Mouse (Mus musculus): Measurements from ENCODE around the gene Frmd4a. TPM values are rescaled to one million over a fixed set of nuclear protein-coding genes. Genes with fewer than 3 reads are reported as not detected.

The Frmd4a gene
- total and polyA plus RNA-seq, 3 experiments = 32.6 to 55.7 (median 43.6) TPM

- DNase-seq (ENCODE audit: low spot score) = no peak
- no peak for ATAC-seq (ENCODE audit: extremely low read depth, insufficient number of reproducible peaks, low FRiP score, poor library complexity, severe bottlenecking)
- Histone ChIP-seq H3K36me3 (replicated peaks) (peaks cover 93% of the 10 kb centered on the region), H3K4me3 (ENCODE audit: low read depth, low read length) (no peak overlapping the region), H3K27me3 (ENCODE audit: insufficient read depth, low read length) (no peaks in the 10 kb centered on the region), H3K4me1 (ENCODE audit: insufficient read depth, low read depth, low read length) (no peaks in the 10 kb centered on the region), H3K9me3 (replicated peaks) (no peaks in the 10 kb centered on the region)
- no peak for TF ChIP-seq GATA1 (IDR thresholded peaks at IDR 0.05; ENCODE audit: borderline replicate concordance, low read length)
- TF ChIP-seq GATA2 (IDR thresholded peaks at IDR 0.05; ENCODE audit: borderline replicate concordance, low read depth, low read length) = no peak
- no peak for TF ChIP-seq CTCF (IDR thresholded peaks at IDR 0.05; ENCODE audit: low read depth, low read length)
- TF ChIP-seq POLR2AphosphoS5 (IDR thresholded peaks at IDR 0.05; ENCODE audit: insufficient replicate concordance, low read depth, low read length) = no peak
- TF ChIP-seq TAL1 (conservative IDR thresholded peaks at IDR 0.05; ENCODE audit: low read depth, low read length) = no peak
Measured at GRCm38 (mm10) chr2:4586245-4586644, 568.7 kb downstream of the Frmd4a start.

GRCm38 (mm10) chr2:4587685-4588409 is 570.3 kb downstream of the Frmd4a start:
- no peak for TF ChIP-seq TAL1 (conservative IDR thresholded peaks at IDR 0.05; ENCODE audit: low read depth, low read length)
- TF ChIP-seq POLR2AphosphoS5 (IDR thresholded peaks at IDR 0.05; ENCODE audit: insufficient replicate concordance, low read depth, low read length) = no peak
- TF ChIP-seq CTCF (IDR thresholded peaks at IDR 0.05; ENCODE audit: low read depth, low read length) = no peak
- TF ChIP-seq GATA1 (IDR thresholded peaks at IDR 0.05; ENCODE audit: borderline replicate concordance, low read length) = no peak
- no peak for TF ChIP-seq GATA2 (IDR thresholded peaks at IDR 0.05; ENCODE audit: borderline replicate concordance, low read depth, low read length)
- Histone ChIP-seq H3K27me3 (ENCODE audit: insufficient read depth, low read length) (no peaks in the 10 kb centered on the region), H3K36me3 (replicated peaks) (peaks cover 93% of the 10 kb centered on the region)

GRCm38 (mm10) chr2:4591647-4592046 is 574.1 kb downstream of the Frmd4a start:
- Histone ChIP-seq H3K9me3 (replicated peaks) (no peaks in the 10 kb centered on the region), H3K27me3 (ENCODE audit: insufficient read depth, low read length) (no peaks in the 10 kb centered on the region), H3K36me3 (replicated peaks) (peaks cover 97% of the 10 kb centered on the region), H3K4me1 (ENCODE audit: insufficient read depth, low read depth, low read length) (peaks cover 13% of the 10 kb centered on the region; the same call in 1 of the 2 replicates), H3K4me3 (ENCODE audit: low read depth, low read length) (no peak overlapping the region)
- no peak for TF ChIP-seq GATA2 (IDR thresholded peaks at IDR 0.05; ENCODE audit: borderline replicate concordance, low read depth, low read length)
- TF ChIP-seq TAL1 (conservative IDR thresholded peaks at IDR 0.05; ENCODE audit: low read depth, low read length) = no peak
- ATAC-seq (ENCODE audit: extremely low read depth, insufficient number of reproducible peaks, low FRiP score, poor library complexity, severe bottlenecking) (no peak), DNase-seq (ENCODE audit: low spot score) (no peak)

More at GRCm38 (mm10) chr2:4587685-4588409, 570.3 kb downstream of the Frmd4a start:
- Histone ChIP-seq H3K9me3 (replicated peaks) (no peaks in the 10 kb centered on the region), H3K4me1 (ENCODE audit: insufficient read depth, low read depth, low read length) (peaks cover 5% of the 10 kb centered on the region; the same call in 1 of the 2 replicates), H3K4me3 (ENCODE audit: low read depth, low read length) (no peak overlapping the region)
- ATAC-seq (ENCODE audit: extremely low read depth, insufficient number of reproducible peaks, low FRiP score, poor library complexity, severe bottlenecking) (no peak), DNase-seq (ENCODE audit: low spot score) (no peak)

GRCm38 (mm10) chr2:4592666-4593065 is 575.1 kb downstream of the Frmd4a start:
- TF ChIP-seq TAL1 (conservative IDR thresholded peaks at IDR 0.05; ENCODE audit: low read depth, low read length) = no peak
- no peak for TF ChIP-seq CTCF (IDR thresholded peaks at IDR 0.05; ENCODE audit: low read depth, low read length)
- no peak for TF ChIP-seq POLR2AphosphoS5 (IDR thresholded peaks at IDR 0.05; ENCODE audit: insufficient replicate concordance, low read depth, low read length)
- TF ChIP-seq GATA2 (IDR thresholded peaks at IDR 0.05; ENCODE audit: borderline replicate concordance, low read depth, low read length) = no peak
- no peak for TF ChIP-seq GATA1 (IDR thresholded peaks at IDR 0.05; ENCODE audit: borderline replicate concordance, low read length)
- peaks cover 13% of the 10 kb centered on the region; the same call in 1 of the 2 replicates for H3K4me1 ChIP-seq (ENCODE audit: insufficient read depth, low read depth, low read length)
- DNase-seq (ENCODE audit: low spot score) (no peak), ATAC-seq (ENCODE audit: extremely low read depth, insufficient number of reproducible peaks, low FRiP score, poor library complexity, severe bottlenecking) (no peak)
- no peaks in the 10 kb centered on the region for H3K9me3 ChIP-seq (replicated peaks)
- H3K4me3 ChIP-seq (ENCODE audit: low read depth, low read length) = no peak overlapping the region
- H3K27me3 ChIP-seq (ENCODE audit: insufficient read depth, low read length) = no peaks in the 10 kb centered on the region
- peaks cover 97% of the 10 kb centered on the region for H3K36me3 ChIP-seq (replicated peaks)

DNA sequence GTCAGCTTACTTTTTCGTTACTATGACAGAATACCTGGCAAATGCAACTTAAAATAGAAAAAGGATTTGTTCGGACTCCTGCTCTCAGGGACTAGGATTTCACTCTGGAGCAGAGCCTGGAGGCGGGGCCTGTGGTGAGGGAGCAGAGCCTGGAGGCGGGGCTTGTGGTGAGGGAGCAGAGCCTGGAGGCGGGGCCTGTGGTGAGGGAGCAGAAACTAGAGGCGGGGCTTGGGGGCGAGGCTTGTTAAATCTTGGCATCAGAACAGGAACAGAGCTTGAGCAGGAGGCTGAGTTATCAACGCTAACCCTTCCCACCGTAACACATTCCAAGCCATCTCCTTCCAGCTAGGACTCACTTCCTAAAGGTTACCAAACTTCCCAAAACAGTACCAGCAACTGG is 575.9 kb downstream of the Frmd4a start:
- TF ChIP-seq GATA2 (IDR thresholded peaks at IDR 0.05; ENCODE audit: borderline replicate concordance, low read depth, low read length) (no peak), GATA1 (IDR thresholded peaks at IDR 0.05; ENCODE audit: borderline replicate concordance, low read length) (no peak), POLR2AphosphoS5 (IDR thresholded peaks at IDR 0.05; ENCODE audit: insufficient replicate concordance, low read depth, low read length) (no peak), TAL1 (conservative IDR thresholded peaks at IDR 0.05; ENCODE audit: low read depth, low read length) (no peak), CTCF (IDR thresholded peaks at IDR 0.05; ENCODE audit: low read depth, low read length) (no peak)
- Histone ChIP-seq H3K4me1 (ENCODE audit: insufficient read depth, low read depth, low read length) (peaks cover 13% of the 10 kb centered on the region; the same call in 1 of the 2 replicates), H3K4me3 (ENCODE audit: low read depth, low read length) (no peak overlapping the region), H3K36me3 (replicated peaks) (peaks cover 96% of the 10 kb centered on the region), H3K9me3 (replicated peaks) (no peaks in the 10 kb centered on the region), H3K27me3 (ENCODE audit: insufficient read depth, low read length) (no peaks in the 10 kb centered on the region)
- no peak for ATAC-seq (ENCODE audit: extremely low read depth, insufficient number of reproducible peaks, low FRiP score, poor library complexity, severe bottlenecking)
- DNase-seq (ENCODE audit: low spot score) = no peak

- ATAC-seq (ENCODE audit: extremely low read depth, insufficient number of reproducible peaks, low FRiP score, poor library complexity, severe bottlenecking) (no peak), DNase-seq (ENCODE audit: low spot score) (no peak)
- H3K27me3 ChIP-seq (ENCODE audit: insufficient read depth, low read length) = no peaks in the 10 kb centered on the region
- peaks cover 96% of the 10 kb centered on the region for H3K36me3 ChIP-seq (replicated peaks)
- H3K4me3 ChIP-seq (ENCODE audit: low read depth, low read length) = no peak overlapping the region
- no peaks in the 10 kb centered on the region for H3K9me3 ChIP-seq (replicated peaks)
- peaks cover 13% of the 10 kb centered on the region; the same call in 1 of the 2 replicates for H3K4me1 ChIP-seq (ENCODE audit: insufficient read depth, low read depth, low read length)
- TF ChIP-seq GATA1 (IDR thresholded peaks at IDR 0.05; ENCODE audit: borderline replicate concordance, low read length) (no peak), GATA2 (IDR thresholded peaks at IDR 0.05; ENCODE audit: borderline replicate concordance, low read depth, low read length) (no peak), TAL1 (conservative IDR thresholded peaks at IDR 0.05; ENCODE audit: low read depth, low read length) (no peak), CTCF (IDR thresholded peaks at IDR 0.05; ENCODE audit: low read depth, low read length) (no peak), POLR2AphosphoS5 (IDR thresholded peaks at IDR 0.05; ENCODE audit: insufficient replicate concordance, low read depth, low read length) (no peak)
Measured at GRCm38 (mm10) chr2:4593878-4594387, 576.4 kb downstream of the Frmd4a start.

All from G1E (cell line).